Mouse (Mus musculus) hindlimb bud, embryonic 11.5 days (tissue): ENCODE measurements around the gene Hoxb3.

Experiments
- DNase-seq: peaks from one replicate; pipeline ENCODE4 v3.0.0-alpha.2; 2012; ENCODE audit warnings: low read depth, low spot score; ENCODE audit errors: extremely low spot score

Hoxb3 gene

GRCm38 (mm10) chr11:96288455-96289221, 34.5 kb upstream of the Hoxb3 start:
- DNase-seq, result no peak

- DNase-seq, result no peak
Observed at GRCm38 (mm10) chr11:96289293-96289692, 33.8 kb upstream of the Hoxb3 start.

- no peak for DNase-seq
Observed at GRCm38 (mm10) chr11:96289837-96290236, 33.3 kb upstream of the Hoxb3 start.

GRCm38 (mm10) chr11:96290705-96291355, 32.3 kb upstream of the Hoxb3 start:
- no peak for DNase-seq

- DNase-seq, result no peak
Observed at GRCm38 (mm10) chr11:96291681-96292564, 31.2 kb upstream of the Hoxb3 start, which contains the start of gene Hoxb6. Gene Hoxb6 (plus strand): TSS chr11:96292476.

GRCm38 (mm10) chr11:96292565-96293301, 30.4 kb upstream of the Hoxb3 start:
- DNase-seq, result no peak

- DNase-seq, result no peak
Observed at GRCm38 (mm10) chr11:96293302-96293921, 29.7 kb upstream of the Hoxb3 start.

GRCm38 (mm10) chr11:96294245-96295091, 28.7 kb upstream of the Hoxb3 start:
- DNase-seq, result peak; percentile 90

- DNase-seq, result no peak
Observed at GRCm38 (mm10) chr11:96295092-96295835, 27.9 kb upstream of the Hoxb3 start.

- DNase-seq, result no peak
Observed at GRCm38 (mm10) chr11:96296997-96297396, 26.1 kb upstream of the Hoxb3 start.

- DNase-seq, result no peak
Observed at GRCm38 (mm10) chr11:96297428-96297827, 25.7 kb upstream of the Hoxb3 start.

GRCm38 (mm10) chr11:96297968-96298635, 25.0 kb upstream of the Hoxb3 start:
- DNase-seq, result no peak

- no peak for DNase-seq
Observed at GRCm38 (mm10) chr11:96298895-96299667, 24.0 kb upstream of the Hoxb3 start.

- no peak for DNase-seq
Observed at GRCm38 (mm10) chr11:96299781-96300180, 23.3 kb upstream of the Hoxb3 start.

- DNase-seq, result no peak
Observed at GRCm38 (mm10) chr11:96300354-96301063, 22.6 kb upstream of the Hoxb3 start.

GRCm38 (mm10) chr11:96301064-96301431, 22.1 kb upstream of the Hoxb3 start:
- no peak for DNase-seq

GRCm38 (mm10) chr11:96301837-96302236, 21.3 kb upstream of the Hoxb3 start:
- no peak for DNase-seq
